Mouse (Mus musculus) lung, postnatal 0 days (tissue): ENCODE results near the gene Msh3. TPM values are rescaled to one million over a fixed set of nuclear protein-coding genes. Genes with fewer than 3 reads are reported as not detected.

Experiments
- ATAC-seq: fragments of 200-750 bp; cut with Nextera tagmentation; 2 replicates; pipeline ENCODE4 v1.8.0; 2017; ENCODE audit warnings: moderate library complexity
- DNase-seq: peaks from one replicate; pipeline ENCODE4 v3.0.0-alpha.2; 2016; ENCODE audit warnings: low spot score
- H3K27ac ChIP-seq: fragments of 300-500 bp; sonication (generic); 2 replicates; pipeline ENCODE4 v1.5.1; 2014; ENCODE audit warnings: antibody characterized with exemption, mild to moderate bottlenecking, low read length, mixed read lengths
- H3K27me3 ChIP-seq: fragments of 300-500 bp; sonication (generic); replicated peaks from 2 replicates; pipeline ENCODE4 v1.6.1; 2014; ENCODE audit warnings: low read length, mixed read lengths; ENCODE audit not compliant: insufficient read depth
- H3K36me3 ChIP-seq: fragments of 300-500 bp; sonication (generic); 2 replicates; pipeline ENCODE4 v1.6.1; 2014; ENCODE audit warnings: low read length, mixed read lengths; ENCODE audit not compliant: insufficient read depth
- H3K4me1 ChIP-seq: fragments of 300-500 bp; sonication (generic); 2 replicates; pipeline ENCODE4 v1.6.1; 2014; ENCODE audit warnings: antibody characterized with exemption, low read depth, low read length, mixed read lengths; ENCODE audit not compliant: insufficient read depth
- H3K4me2 ChIP-seq: fragments of 300-500 bp; sonication (generic); replicated peaks from 2 replicates; pipeline ENCODE4 v1.6.1; 2014; ENCODE audit warnings: low read depth, mild to moderate bottlenecking, low read length, moderate library complexity, mixed read lengths
- H3K4me3 ChIP-seq: fragments of 300-500 bp; sonication (generic); 2 replicates; pipeline ENCODE4 v1.5.1; 2014; ENCODE audit warnings: low read depth, low read length
- H3K9ac ChIP-seq: fragments of 300-500 bp; sonication (generic); replicated peaks from 2 replicates; pipeline ENCODE4 v1.6.1; 2014; ENCODE audit warnings: low read depth, mild to moderate bottlenecking
- H3K9me3 ChIP-seq: fragments of 300-500 bp; sonication (generic); 2 replicates; pipeline ENCODE4 v1.6.1; 2016; ENCODE audit warnings: low read length, mixed read lengths
- CTCF ChIP-seq: IDR thresholded peaks from 2 replicates; pipeline ENCODE4 v1.5.1; 2016; ENCODE audit warnings: antibody characterized with exemption, mild to moderate bottlenecking
- EP300 ChIP-seq: IDR thresholded peaks from 2 replicates; pipeline ENCODE4 v1.6.1; 2016; ENCODE audit warnings: antibody characterized with exemption, mild to moderate bottlenecking, control low read depth
- WGBS: fragments of 180-500 bp; shearing (Covaris S2); extraction: QIAGEN DNeasy Blood & Tissue Kit; methylation state at CpG from one replicate; pipeline ENCODE4 v1.1.7; 2014; 5-methylcytosine and 5-hydroxymethylcytosine counted together
- polyA plus RNA-seq: library from polyadenylated mRNA; unstranded; fragments of >200 nt; fragmentation: Nextera tagmentation; extraction: Ambion mirVana; gene quantifications from 2 replicates; pipeline ENCODE4 v1.2.1, GENCODE M21; 2015

Gene Msh3
- polyA plus RNA-seq, 1 experiment from 2014 or later: 11.5 TPM

DNA sequence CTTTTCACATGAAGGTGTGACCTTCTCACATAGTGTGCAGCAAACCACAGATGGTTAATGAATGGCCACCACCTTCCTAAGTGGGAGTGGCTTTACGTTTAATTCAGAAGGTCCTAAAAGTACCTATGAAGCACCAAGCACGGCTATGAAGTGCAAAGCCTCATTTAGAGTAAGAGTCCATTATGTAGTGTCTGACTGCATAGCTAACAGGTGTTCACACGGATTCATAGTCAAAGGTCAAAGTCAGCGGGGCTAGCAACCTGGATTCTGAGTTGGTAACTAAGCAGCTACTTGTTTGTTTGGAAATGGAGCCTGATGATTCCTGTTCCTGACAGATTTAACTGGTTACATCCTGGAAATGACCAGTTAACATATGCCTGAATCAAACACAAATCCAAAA lies 53.0 kb downstream of the Msh3 start:
- H3K27me3 ChIP-seq: no peaks in the 10 kb centered on the region
- H3K4me1 ChIP-seq: no peaks in the 10 kb centered on the region
- no peak overlapping the region for H3K4me2 ChIP-seq
- WGBS: 52% methylated on average over 4 of the region's 4 CpGs
- no peak overlapping the region for H3K4me3 ChIP-seq
- TF ChIP-seq EP300: no peak
- no peak for TF ChIP-seq CTCF
- ATAC-seq (no peak), DNase-seq (no peak)
- no peaks in the 10 kb centered on the region for H3K36me3 ChIP-seq
- H3K9ac ChIP-seq: no peak overlapping the region
- H3K9me3 ChIP-seq: no peaks in the 10 kb centered on the region
- H3K27ac ChIP-seq: no peak overlapping the region

DNA sequence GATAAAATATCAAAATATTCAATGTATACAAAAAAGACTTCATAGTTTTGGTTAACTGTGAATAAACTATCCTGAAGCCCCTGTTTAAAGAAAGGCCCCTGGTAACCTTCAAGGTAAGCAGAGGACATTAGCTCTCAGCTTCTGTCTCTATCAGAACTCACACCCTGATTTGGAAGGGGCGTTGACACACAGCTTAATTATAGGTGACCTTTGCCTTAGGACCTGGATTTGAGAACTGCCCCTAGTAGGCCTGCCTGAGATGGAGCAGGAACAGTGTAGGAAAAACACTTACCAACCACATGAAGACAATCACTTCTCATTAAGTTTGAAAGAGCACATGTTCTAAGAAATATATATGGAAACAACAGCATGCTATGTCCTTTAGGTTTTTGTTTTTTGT lies 55.3 kb downstream of the Msh3 start:
- Histone ChIP-seq H3K27me3 (no peaks in the 10 kb centered on the region), H3K9ac (no peak overlapping the region), H3K4me2 (no peak overlapping the region), H3K36me3 (no peaks in the 10 kb centered on the region), H3K4me1 (no peaks in the 10 kb centered on the region), H3K4me3 (no peak overlapping the region), H3K27ac (no peak overlapping the region), H3K9me3 (no peaks in the 10 kb centered on the region)
- WGBS: 73% methylated on average over 1 of the region's 1 CpGs
- no peak for TF ChIP-seq EP300
- TF ChIP-seq CTCF: no peak
- ATAC-seq (no peak), DNase-seq (no peak)

GRCm38 (mm10) chr13:92297021-92297420 lies 57.8 kb downstream of the Msh3 start:
- WGBS: 46% methylated on average over 2 of the region's 2 CpGs

GRCm38 (mm10) chr13:92296490-92296889 lies 58.3 kb downstream of the Msh3 start:
- no peak overlapping the region for H3K4me2 ChIP-seq
- no peaks in the 10 kb centered on the region for H3K4me1 ChIP-seq
- DNase-seq: no peak
- H3K9me3 ChIP-seq: no peaks in the 10 kb centered on the region
- H3K9ac ChIP-seq: no peak overlapping the region
- no peak; the same call in 1 of the 2 replicates for ATAC-seq
- no peaks in the 10 kb centered on the region for H3K36me3 ChIP-seq
- no peaks in the 10 kb centered on the region for H3K27me3 ChIP-seq
- no peak overlapping the region for H3K27ac ChIP-seq
- TF ChIP-seq CTCF: no peak
- no peak for TF ChIP-seq EP300
- no peak overlapping the region for H3K4me3 ChIP-seq
- WGBS: 90% methylated on average over 4 of the region's 4 CpGs

More at GRCm38 (mm10) chr13:92297021-92297420, 57.8 kb downstream of the Msh3 start:
- TF ChIP-seq EP300: no peak
- TF ChIP-seq CTCF: no peak
- Histone ChIP-seq H3K4me3 (no peak overlapping the region), H3K9me3 (no peaks in the 10 kb centered on the region), H3K27me3 (no peaks in the 10 kb centered on the region), H3K4me1 (no peaks in the 10 kb centered on the region), H3K27ac (no peak overlapping the region), H3K36me3 (no peaks in the 10 kb centered on the region), H3K4me2 (no peak overlapping the region), H3K9ac (no peak overlapping the region)
- no peak for ATAC-seq
- no peak for DNase-seq

- Histone ChIP-seq H3K4me2 (no peak overlapping the region), H3K4me1 (no peaks in the 10 kb centered on the region), H3K27ac (no peak overlapping the region), H3K9ac (no peak overlapping the region), H3K9me3 (no peaks in the 10 kb centered on the region), H3K36me3 (no peaks in the 10 kb centered on the region), H3K4me3 (no peak overlapping the region), H3K27me3 (no peaks in the 10 kb centered on the region)
- no peak for DNase-seq
- ATAC-seq: no peak
- TF ChIP-seq EP300: no peak
- TF ChIP-seq CTCF: no peak
- WGBS: 73% methylated on average over 5 of the region's 5 CpGs
Measured at GRCm38 (mm10) chr13:92293883-92294282, 60.9 kb downstream of the Msh3 start.

DNA sequence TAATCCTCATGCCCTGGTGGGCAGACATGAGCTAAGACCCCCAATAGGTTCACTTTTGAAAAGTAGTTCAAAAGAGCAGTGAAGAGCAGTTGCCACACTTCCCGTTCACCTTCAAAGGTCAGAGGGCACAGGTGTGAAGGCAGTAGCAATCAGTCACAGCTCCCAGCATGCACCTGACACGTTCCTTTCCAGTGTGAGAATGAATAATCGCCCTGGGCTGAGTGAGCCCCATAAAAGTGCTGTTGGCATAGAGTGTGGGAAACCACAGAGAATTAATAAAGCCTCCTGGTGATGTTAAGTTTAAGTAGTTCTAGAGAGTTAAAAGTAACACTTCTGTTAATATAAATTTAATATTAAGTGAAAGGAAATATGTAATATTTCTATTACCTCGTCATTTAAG lies 63.2 kb downstream of the Msh3 start:
- H3K27ac ChIP-seq: no peak overlapping the region
- H3K4me2 ChIP-seq: no peak overlapping the region
- H3K4me3 ChIP-seq: no peak overlapping the region
- WGBS: 57% methylated on average over 4 of the region's 4 CpGs
- no peak for DNase-seq
- no peak overlapping the region for H3K9ac ChIP-seq
- H3K36me3 ChIP-seq: no peaks in the 10 kb centered on the region
- TF ChIP-seq EP300: no peak
- no peak for TF ChIP-seq CTCF
- no peaks in the 10 kb centered on the region for H3K9me3 ChIP-seq
- no peaks in the 10 kb centered on the region for H3K4me1 ChIP-seq
- ATAC-seq: no peak
- H3K27me3 ChIP-seq: no peaks in the 10 kb centered on the region

- WGBS: 87% methylated on average over 2 of the region's 2 CpGs
- no peak for TF ChIP-seq CTCF
- TF ChIP-seq EP300: no peak
Measured at GRCm38 (mm10) chr13:92277027-92277426, 77.8 kb downstream of the Msh3 start.

More at GRCm38 (mm10) chr13:92277027-92277426, 77.8 kb downstream of the Msh3 start:
- Histone ChIP-seq H3K4me3 (no peak overlapping the region), H3K9ac (no peak overlapping the region), H3K36me3 (no peaks in the 10 kb centered on the region), H3K27me3 (no peaks in the 10 kb centered on the region), H3K27ac (no peak overlapping the region), H3K4me2 (no peak overlapping the region), H3K4me1 (no peaks in the 10 kb centered on the region), H3K9me3 (no peaks in the 10 kb centered on the region)
- DNase-seq: no peak
- no peak for ATAC-seq
